Mouse (Mus musculus) cortical plate, adult 2 months (tissue): ENCODE data around the gene Gm47995.

Experiments
- CTCF ChIP-seq: fragments of 200-500 bp; IDR thresholded peaks from 2 replicates; pipeline ENCODE4 v1.5.1; 2011; ENCODE audit warnings: mild to moderate bottlenecking, control low read depth, low read length; ENCODE audit not compliant: insufficient read depth; ENCODE audit errors: extremely low read depth
- POLR2A ChIP-seq: fragments of 200-500 bp; IDR thresholded peaks from 2 replicates; pipeline ENCODE4 v1.6.1; 2011; ENCODE audit warnings: mild to moderate bottlenecking, low read length, control low read depth; ENCODE audit not compliant: insufficient read depth; ENCODE audit errors: extremely low read depth

DNA sequence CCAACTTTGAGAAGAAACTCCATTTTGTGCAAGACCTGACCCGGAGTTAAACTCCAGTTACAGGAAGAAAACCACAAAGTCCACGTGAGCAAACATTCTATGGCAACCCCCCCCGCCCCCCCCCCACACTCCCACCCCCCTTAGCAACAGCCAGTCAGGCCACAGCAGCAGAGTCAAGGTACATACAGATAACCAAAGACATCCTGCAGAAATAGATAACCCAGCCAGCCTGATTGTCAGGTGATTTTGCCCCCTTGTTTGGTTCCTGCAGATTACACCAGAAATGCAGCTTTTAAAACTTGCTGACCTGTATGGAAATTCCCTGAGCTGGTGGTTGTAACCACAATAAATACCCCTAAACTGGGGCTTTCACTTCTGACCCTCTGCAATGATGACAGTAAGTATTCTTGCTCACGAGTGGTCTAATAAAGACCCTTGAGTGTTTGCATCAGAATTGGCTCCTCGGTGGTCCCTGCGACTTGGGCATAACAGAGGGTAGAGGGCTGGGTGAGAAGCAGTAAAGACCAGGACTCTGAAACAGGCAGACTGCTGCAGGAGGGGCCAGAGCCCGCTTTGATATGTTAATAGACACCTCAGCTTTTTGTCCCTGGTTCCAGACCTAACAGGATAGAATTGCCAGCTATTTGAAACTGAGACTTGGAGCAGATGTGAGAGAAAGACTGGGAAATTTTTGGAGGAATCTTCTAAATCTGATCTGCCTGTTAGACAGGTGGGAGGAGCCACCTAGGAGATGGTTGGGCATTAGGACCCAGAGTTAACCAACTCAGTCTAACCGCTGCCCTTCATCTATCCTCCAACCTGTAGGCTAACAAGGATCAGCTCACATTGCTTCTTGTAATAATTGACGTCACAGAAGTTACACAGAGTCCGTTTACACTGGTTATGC, 21.0 kb upstream of the Gm47995 start:
- TF ChIP-seq CTCF (no peak), POLR2A (no peak)
